Mouse (Mus musculus) fibroblast of lung, adult 2 months (primary cell): Measurements from ENCODE around the gene Rora.

Experiments used
- DNase-seq: peaks from one replicate; pipeline ENCODE4 v3.0.0-alpha.2; 2011; ENCODE audit warnings: low read depth

Gene Rora

GRCm38 (mm10) chr9:68821388-68821787 is 167.8 kb downstream of the Rora start:
- no peak for DNase-seq

DNA sequence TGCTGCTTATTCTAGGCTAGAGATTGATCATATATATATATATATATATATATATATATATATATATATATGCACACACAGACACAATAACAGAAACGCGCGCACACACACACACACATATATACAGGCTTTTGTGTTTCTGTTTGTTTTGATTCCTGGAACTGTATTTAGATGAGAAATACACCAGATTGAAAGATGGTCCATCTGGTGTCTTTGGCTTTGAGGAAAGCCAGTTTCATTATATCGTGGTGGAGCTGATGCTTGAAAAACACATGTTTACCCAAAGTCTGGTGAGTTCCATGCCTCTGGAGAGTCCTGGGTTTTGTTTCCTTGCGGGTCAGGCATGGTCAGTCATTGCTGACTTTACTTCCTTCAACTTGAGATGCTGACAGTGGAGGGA is 169.7 kb downstream of the Rora start:
- no peak for DNase-seq

GRCm38 (mm10) chr9:68825107-68825506 is 171.5 kb downstream of the Rora start:
- DNase-seq, result no peak

DNA sequence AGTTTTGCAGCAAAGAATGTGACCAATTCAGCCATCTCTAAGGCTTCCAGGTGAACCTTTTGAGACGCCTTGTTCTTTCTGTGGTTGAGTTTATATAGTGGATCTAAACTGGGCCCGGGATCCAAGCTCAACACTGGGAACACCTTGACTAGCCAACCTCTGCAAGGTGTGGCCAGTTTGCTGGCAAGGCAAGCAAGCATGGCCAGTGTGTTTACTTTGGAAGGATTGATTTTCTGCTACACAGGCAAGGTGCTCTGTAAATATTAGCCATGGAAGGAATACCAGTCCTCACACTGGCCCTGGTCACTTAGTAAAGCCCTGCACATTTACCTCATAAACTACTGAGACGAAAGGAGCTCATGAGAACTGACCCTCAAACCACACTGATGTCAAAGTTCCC is 172.3 kb downstream of the Rora start:
- DNase-seq, result no peak

- DNase-seq, result peak; percentile 91
These were observed 173.9 kb downstream of the Rora start for GRCm38 (mm10) chr9:68827441-68827840.

- DNase-seq, result no peak
These were observed 176.3 kb downstream of the Rora start for GRCm38 (mm10) chr9:68829903-68830302.

GRCm38 (mm10) chr9:68833323-68833722 is 179.7 kb downstream of the Rora start:
- DNase-seq, result no peak

DNA sequence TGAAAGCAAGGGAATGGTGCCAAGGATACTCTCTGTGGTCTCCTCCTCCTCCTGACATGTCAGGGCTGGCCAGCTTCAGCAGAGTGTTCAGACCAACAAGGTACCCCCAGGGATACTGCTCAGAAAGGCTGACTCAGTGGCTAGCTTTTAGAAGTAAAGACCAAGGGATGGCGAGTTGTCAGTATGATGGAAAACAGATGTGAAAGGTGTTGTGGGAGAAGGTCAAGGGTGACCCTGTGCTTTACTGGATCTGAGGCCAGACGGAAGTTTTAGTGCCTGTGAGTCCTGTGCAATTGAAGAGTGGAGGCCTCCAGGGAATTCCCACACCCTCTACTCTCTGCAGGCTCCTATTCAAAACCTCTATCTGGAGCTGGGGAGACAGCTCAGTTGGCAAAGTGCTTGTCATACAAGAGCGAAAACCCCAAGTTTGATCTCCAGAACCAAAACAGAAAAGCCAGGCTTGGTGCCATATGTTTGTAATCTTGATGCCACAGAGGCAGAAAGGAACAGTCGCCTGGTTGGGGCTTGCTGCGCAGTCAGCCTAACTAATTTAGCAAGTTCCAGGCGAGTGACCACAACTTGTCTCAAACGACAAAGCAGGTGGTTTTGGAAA is 181.6 kb downstream of the Rora start:
- no peak for DNase-seq

DNA sequence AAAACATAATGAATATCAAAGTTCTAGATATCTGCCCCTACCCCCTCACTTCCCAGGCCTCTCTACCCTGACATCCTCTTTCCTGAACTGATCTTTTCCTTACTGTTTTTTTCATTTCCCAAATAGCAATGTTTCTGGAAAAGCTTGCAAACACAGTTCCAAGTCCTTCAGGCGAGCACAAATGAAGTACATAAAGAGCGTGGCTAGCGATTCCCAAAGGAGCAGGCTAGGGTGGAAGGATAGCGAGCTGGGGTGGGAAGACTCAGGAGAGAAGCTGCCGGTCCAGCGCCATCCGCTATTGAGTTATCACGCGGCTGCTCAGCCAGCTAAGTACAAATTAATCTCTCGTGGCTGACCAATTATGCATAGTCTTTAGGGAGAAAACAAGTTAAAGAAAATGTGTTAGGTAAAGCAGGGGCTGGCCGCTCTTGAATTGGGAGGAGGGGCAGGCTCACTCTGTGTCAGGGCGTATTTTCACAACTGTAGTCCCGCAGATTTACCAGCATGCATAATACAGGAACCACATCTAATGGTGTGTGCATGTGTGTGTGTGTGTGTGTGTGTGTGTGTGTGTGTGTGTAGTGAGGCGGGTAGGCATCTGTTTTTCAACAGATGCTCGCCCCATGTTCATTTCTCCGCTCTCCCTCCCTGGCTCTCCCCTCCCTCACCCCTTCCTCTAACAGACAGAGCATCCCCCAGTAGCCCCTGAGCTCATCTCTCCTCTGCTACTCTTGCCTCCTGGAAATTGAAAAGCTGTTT is 188.7 kb downstream of the Rora start:
- DNase-seq, result no peak

DNA sequence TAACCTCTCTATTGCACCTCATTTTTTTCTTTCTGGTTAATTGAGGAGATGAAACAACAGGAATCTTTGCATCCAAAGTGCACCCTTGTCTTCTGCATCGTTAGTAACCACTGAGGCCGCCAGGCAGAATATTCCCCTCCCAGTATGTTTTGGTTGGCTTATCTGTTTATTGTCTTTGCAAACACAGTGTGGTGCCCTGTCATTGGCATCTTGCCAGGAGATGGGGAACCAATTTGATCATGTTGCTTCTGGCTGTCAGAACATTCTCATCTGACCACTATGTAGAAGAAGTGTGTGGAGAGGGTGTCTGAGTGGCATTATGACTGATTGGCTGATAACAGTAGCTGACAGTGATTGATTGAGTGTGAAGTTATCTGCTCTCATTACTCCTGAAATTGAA is 192.0 kb downstream of the Rora start:
- DNase-seq, result no peak

GRCm38 (mm10) chr9:68850321-68850720 is 196.7 kb downstream of the Rora start:
- no peak for DNase-seq

GRCm38 (mm10) chr9:68852201-68852600 is 198.6 kb downstream of the Rora start:
- DNase-seq, result no peak

- DNase-seq, result no peak
These were observed 199.3 kb downstream of the Rora start for GRCm38 (mm10) chr9:68852934-68853333.

- no peak for DNase-seq
These were observed 205.9 kb downstream of the Rora start for GRCm38 (mm10) chr9:68859500-68859899.

DNA sequence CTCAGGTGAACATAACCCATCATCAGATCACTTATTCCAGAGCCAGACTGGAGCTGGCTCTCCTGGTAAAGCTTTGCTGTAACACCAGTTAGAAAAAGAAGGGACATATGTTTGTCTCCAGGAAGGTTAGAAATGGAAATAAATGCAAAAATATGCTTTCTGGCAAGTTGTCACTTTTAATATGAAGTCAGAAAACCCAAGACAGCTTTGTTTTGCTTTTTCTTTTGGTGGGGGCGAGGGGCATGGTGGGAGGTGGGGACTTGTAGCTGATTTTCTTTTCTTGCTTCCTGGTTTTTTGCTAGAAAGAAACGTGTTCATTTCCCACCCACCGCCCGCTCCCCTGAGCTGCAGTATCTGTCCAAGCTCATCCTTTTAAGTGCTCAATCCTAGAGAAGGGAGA is 212.7 kb downstream of the Rora start:
- no peak for DNase-seq

DNA sequence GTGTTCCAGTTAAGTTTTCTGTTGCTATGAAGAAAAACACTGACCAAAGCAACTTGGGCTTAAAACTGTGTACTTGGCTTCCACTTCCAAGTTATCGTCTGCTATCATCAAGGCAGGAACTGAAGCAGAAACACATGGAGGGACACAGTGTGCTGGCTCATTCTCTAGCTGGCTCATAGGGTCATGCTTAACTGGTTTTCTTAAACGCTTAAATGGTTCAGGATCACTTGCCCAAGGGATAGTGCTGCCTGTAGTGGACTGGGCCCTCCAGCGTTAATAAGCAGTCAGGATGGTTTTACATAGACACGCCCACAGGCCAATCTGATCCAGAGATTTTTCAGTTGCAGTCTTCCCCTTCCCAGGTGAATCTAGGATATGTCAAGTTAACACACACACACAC is 220.3 kb downstream of the Rora start:
- no peak for DNase-seq

DNA sequence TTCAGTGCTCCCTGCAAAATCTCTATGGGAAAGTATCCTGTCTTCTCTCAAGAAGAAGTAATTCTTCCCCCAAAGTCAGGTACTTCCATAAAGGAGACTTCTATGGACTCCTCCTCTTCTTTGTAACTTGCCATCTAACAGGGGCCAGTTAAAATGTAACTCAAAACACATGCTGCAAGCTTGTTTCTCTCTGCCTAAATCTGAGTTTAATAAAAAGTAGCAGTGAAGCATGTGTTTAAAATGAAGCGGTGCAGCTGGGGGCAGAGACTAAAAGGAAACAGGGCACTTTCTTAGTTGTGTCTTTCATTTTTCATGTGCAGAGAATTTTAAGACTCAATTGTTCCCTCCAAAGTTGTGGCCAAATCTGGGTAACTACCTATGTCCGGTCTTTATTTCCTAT is 221.0 kb downstream of the Rora start:
- no peak for DNase-seq

GRCm38 (mm10) chr9:68875791-68876190 is 222.2 kb downstream of the Rora start:
- no peak for DNase-seq

GRCm38 (mm10) chr9:68876289-68876688 is 222.7 kb downstream of the Rora start:
- DNase-seq, result no peak

- DNase-seq, result no peak
These were observed 228.3 kb downstream of the Rora start for GRCm38 (mm10) chr9:68881896-68882295.

DNA sequence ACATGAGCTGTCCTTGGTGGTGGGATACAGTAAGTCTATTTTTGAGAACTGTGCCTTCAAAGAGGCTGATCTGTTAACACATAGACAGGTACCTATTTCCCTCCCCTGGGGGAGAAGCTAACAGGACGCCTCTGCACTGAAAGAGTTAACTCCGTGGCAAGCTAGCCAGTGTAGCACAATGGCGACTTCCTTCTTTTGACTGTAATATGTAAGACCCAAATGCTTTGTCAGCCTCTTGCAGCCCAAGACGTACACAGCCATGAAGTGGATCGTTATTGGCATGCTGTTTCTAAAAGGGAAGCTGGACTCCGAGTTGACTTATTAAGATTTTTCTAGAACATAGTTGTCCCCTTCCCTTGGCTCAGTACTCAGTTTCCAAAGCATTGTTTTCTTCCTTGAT is 229.4 kb downstream of the Rora start:
- no peak for DNase-seq

DNA sequence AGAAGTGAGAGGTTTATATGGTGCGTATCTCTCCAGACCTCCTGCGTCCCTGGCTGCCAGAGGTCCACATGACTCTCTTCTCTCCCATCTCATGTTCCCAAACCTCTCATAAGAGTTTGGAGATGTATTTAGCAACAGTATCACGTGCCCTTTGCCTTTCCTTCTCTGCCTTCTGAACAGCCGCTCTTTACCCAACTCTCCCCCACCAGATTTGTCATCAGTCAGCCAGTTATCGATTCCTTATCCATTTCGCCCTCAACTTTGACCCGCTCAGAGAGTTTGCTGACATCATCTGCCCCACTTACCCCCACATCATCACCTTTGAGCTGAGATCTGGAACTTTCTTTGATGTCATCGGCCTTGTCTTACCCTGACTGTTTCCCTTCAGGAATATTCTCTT is 230.1 kb downstream of the Rora start:
- no peak for DNase-seq

DNA sequence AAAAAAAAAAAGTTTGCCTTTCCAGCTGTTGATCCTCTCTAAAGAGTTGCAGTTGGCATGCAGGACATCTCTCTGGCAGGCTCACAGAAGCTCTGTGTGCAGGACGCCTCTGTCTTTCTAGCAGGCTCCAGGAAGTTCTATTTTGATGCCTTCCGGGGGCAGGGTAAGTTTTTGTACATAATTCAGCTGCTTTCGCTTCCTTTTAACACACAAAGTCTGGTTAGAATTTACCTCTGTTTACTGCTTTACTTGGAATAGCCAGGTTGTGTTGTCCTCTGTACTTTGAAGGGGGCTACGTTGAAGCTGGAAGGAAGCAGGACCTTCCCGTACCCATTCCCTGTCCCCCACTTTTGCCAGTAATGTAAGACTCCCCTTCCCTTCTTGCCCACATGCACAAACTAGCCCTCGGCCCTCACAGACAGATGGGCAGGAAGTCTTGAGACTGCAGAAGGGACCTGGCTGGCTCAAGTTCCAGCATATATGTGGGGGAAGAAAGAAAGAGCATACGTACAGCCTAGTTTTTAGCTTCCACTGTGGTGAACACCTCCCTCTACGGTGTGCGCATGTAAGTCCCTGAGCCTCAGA is 231.0 kb downstream of the Rora start:
- DNase-seq, result no peak

DNA sequence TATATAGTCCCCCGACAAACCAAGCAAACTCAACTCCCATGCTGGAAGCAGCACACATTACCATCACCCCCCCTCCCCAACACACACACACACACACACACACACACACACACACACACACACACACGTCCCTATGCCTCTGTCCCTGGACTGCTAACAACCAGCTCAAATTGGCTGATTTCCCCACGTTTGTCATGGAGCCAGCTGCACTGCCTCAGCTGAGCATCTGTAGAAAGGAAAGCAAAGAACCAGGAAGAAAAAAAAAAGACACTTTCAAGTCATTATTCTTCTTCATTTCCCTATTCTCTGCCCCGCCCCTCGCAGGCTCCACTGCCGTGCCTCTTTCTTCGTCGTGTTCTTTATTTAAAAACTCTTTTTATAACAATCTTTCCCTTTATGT is 235.1 kb downstream of the Rora start:
- DNase-seq, result no peak
